Mouse (Mus musculus) midbrain, embryonic 13.5 days (tissue): ENCODE results near the gene Mrpl52. TPM values are rescaled to one million over a fixed set of nuclear protein-coding genes. Genes with fewer than 3 reads are reported as not detected.
A peak's percentile ranks its signal among the peaks of the same experiment; 100 is the strongest.

ENCODE experiments used
- ATAC-seq: fragments of 200-750 bp; cut with Nextera tagmentation; 2 replicates; pipeline ENCODE4 v1.8.0; 2017; ENCODE audit warnings: mild to moderate bottlenecking, moderate TSS enrichment, moderate library complexity
- H3K27ac ChIP-seq: fragments of 300-500 bp; sonication (generic); 2 replicates; pipeline ENCODE4 v1.5.1; 2015; ENCODE audit warnings: inconsistent platforms, mild to moderate bottlenecking, moderate library complexity
- H3K27me3 ChIP-seq: fragments of 300-500 bp; sonication (generic); 2 replicates; pipeline ENCODE4 v1.6.1; 2015; ENCODE audit warnings: mild to moderate bottlenecking, inconsistent platforms
- H3K36me3 ChIP-seq: fragments of 300-500 bp; sonication (generic); 2 replicates; pipeline ENCODE4 v1.6.1; 2015; ENCODE audit warnings: mild to moderate bottlenecking, inconsistent platforms
- H3K4me1 ChIP-seq: fragments of 300-500 bp; sonication (generic); replicated peaks from 2 replicates; pipeline ENCODE4 v1.6.1; 2015; ENCODE audit warnings: inconsistent platforms
- H3K4me2 ChIP-seq: fragments of 300-500 bp; sonication (generic); replicated peaks from 2 replicates; pipeline ENCODE4 v1.6.1; 2015; ENCODE audit warnings: moderate library complexity, mild to moderate bottlenecking, inconsistent platforms
- H3K4me3 ChIP-seq: fragments of 300-500 bp; sonication (generic); replicated peaks from 2 replicates; pipeline ENCODE4 v1.5.1; 2015; ENCODE audit warnings: mild to moderate bottlenecking, inconsistent platforms
- H3K9ac ChIP-seq: fragments of 300-500 bp; sonication (generic); replicated peaks from 2 replicates; pipeline ENCODE4 v1.6.1; 2015; ENCODE audit warnings: mild to moderate bottlenecking, inconsistent platforms
- H3K9me3 ChIP-seq: fragments of 300-500 bp; sonication (generic); 2 replicates; pipeline ENCODE4 v1.6.1; 2016; ENCODE audit warnings: mild to moderate bottlenecking, inconsistent platforms
- WGBS: fragments of 180-500 bp; shearing (Covaris S2); methylation state at CpG from one replicate; pipeline ENCODE4 v1.1.7; 2015; 5-methylcytosine and 5-hydroxymethylcytosine counted together
- polyA plus RNA-seq: library from polyadenylated mRNA; unstranded; fragments of >200 nt; fragmentation: Nextera tagmentation; extraction: Ambion mirVana; gene quantifications from 2 replicates; pipeline ENCODE4 v1.2.1, GENCODE M21; 2015

Gene Mrpl52
- polyA plus RNA-seq, 1 experiment from 2014 or later = 280 TPM

DNA sequence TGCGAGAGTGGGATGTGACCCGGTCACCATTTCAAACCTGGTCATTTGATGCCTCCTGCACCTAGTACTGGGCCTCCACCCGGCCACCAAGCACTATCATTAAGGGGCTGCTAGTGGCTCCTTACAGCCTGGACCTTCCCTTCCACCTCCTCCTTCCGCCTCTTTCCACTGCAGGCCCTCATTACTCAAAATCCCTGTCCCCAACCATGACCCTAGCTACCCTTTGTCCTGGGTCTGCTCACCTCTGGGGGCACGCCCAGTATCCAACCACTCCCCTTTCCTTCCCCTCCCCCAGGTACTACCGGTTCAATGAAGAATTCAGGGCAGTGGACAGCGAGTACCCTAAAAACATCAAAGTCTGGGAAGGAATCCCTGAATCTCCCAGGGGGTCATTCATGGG, 12.9 kb downstream of the Mrpl52 start:
- ATAC-seq = no peak
- H3K27me3 ChIP-seq = no peaks in the 10 kb centered on the region
- H3K27ac ChIP-seq = no peak overlapping the region
- no peaks in the 10 kb centered on the region for H3K9me3 ChIP-seq
- H3K4me2 ChIP-seq = no peak overlapping the region
- H3K9ac ChIP-seq = no peak overlapping the region
- H3K4me3 ChIP-seq = no peak overlapping the region
- peaks cover 5% of the 10 kb centered on the region; the same call in 1 of the 2 replicates for H3K4me1 ChIP-seq
- 53% methylated on average over 7 of the region's 7 CpGs for WGBS
- peaks cover 24% of the 10 kb centered on the region for H3K36me3 ChIP-seq

DNA sequence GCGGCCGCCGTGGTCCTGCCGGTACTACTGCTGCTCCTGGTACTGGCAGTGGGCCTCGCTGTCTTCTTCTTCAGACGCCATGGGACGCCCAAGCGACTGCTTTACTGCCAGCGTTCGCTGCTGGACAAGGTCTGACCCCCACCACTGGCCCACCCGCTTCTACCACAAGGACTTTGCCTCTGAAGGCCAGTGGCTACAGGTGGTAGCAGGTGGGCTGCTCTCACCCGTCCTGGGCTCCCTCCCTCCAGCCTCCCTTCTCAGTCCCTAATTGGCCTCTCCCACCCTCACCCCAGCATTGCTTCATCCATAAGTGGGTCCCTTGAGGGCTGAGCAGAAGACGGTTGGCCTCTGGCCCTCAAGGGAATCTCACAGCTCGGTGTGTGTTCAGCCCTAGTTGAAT, 13.8 kb downstream of the Mrpl52 start:
- no peaks in the 10 kb centered on the region for H3K4me1 ChIP-seq
- H3K9me3 ChIP-seq = no peaks in the 10 kb centered on the region
- peaks cover 24% of the 10 kb centered on the region for H3K36me3 ChIP-seq
- H3K9ac ChIP-seq = no peak overlapping the region
- no peak overlapping the region for H3K27ac ChIP-seq
- H3K4me2 ChIP-seq = no peak overlapping the region
- no peak for ATAC-seq
- 93% methylated on average over 14 of the region's 14 CpGs for WGBS
- H3K4me3 ChIP-seq = no peak overlapping the region
- no peaks in the 10 kb centered on the region for H3K27me3 ChIP-seq

GRCm38 (mm10) chr14:54441365-54441764, 14.7 kb downstream of the Mrpl52 start:
- H3K36me3 ChIP-seq = peaks cover 24% of the 10 kb centered on the region
- WGBS = 81% methylated on average over 4 of the region's 4 CpGs
- no peak for ATAC-seq

DNA sequence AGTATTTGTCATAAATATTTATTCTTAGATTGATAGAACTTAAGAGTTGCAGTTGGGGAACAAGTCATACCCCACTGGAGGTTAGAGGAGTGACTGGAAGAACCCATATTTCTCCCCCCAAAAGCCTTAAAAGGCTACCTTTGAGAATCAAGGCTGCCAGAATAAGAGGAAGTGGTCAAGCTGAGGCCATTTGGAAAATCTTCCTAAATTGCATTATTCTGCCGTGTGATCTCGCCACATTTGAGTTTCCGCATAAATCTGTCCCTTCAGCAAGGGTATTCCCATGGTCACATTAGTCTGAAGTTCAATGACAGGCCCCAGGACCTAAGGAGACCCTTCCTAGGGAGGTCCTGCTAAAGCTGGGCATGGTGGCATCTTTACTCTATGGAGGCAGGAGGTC, 15.8 kb downstream of the Mrpl52 start:
- Histone ChIP-seq H3K36me3 (peaks cover 24% of the 10 kb centered on the region), H3K4me1 (no peaks in the 10 kb centered on the region), H3K9ac (no peak overlapping the region), H3K4me3 (no peak overlapping the region), H3K27ac (no peak overlapping the region), H3K9me3 (no peaks in the 10 kb centered on the region), H3K4me2 (no peak overlapping the region), H3K27me3 (no peaks in the 10 kb centered on the region)
- 92% methylated on average over 3 of the region's 3 CpGs for WGBS
- no peak for ATAC-seq

More at GRCm38 (mm10) chr14:54441365-54441764, 14.7 kb downstream of the Mrpl52 start:
- no peaks in the 10 kb centered on the region for H3K4me1 ChIP-seq
- H3K9ac ChIP-seq = no peak overlapping the region
- H3K4me2 ChIP-seq = no peak overlapping the region
- H3K27ac ChIP-seq = no peak overlapping the region
- H3K9me3 ChIP-seq = no peaks in the 10 kb centered on the region
- H3K4me3 ChIP-seq = no peak overlapping the region
- no peaks in the 10 kb centered on the region for H3K27me3 ChIP-seq

DNA sequence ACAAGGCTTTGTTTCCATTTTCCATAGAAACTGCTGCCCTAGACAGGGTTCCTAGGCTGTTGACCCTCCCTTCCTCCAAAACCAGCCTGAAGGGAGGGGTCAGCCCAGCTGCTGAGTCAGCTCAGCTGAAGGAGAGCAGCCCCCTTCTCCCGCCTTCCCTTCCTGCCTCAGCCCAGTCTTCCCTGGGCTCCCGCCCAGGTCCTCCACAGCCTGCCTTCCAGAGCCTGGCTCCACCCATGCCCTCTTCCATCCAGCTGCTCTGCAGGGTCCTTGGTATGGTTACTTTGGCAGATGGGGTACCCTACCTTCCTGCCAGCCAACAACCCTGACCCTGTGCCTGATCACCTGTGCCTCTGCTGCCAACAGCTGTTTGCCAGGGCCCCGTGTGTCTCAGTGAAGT, 16.5 kb downstream of the Mrpl52 start:
- peaks cover 22% of the 10 kb centered on the region for H3K36me3 ChIP-seq
- no peak overlapping the region for H3K27ac ChIP-seq
- no peak overlapping the region for H3K4me2 ChIP-seq
- H3K27me3 ChIP-seq = no peaks in the 10 kb centered on the region
- no peak overlapping the region for H3K4me3 ChIP-seq
- WGBS = 34% methylated on average over 3 of the region's 3 CpGs
- H3K9me3 ChIP-seq = no peaks in the 10 kb centered on the region
- no peaks in the 10 kb centered on the region for H3K4me1 ChIP-seq
- ATAC-seq = peak; percentile 18; the same call in 1 of the 2 replicates
- H3K9ac ChIP-seq = no peak overlapping the region

DNA sequence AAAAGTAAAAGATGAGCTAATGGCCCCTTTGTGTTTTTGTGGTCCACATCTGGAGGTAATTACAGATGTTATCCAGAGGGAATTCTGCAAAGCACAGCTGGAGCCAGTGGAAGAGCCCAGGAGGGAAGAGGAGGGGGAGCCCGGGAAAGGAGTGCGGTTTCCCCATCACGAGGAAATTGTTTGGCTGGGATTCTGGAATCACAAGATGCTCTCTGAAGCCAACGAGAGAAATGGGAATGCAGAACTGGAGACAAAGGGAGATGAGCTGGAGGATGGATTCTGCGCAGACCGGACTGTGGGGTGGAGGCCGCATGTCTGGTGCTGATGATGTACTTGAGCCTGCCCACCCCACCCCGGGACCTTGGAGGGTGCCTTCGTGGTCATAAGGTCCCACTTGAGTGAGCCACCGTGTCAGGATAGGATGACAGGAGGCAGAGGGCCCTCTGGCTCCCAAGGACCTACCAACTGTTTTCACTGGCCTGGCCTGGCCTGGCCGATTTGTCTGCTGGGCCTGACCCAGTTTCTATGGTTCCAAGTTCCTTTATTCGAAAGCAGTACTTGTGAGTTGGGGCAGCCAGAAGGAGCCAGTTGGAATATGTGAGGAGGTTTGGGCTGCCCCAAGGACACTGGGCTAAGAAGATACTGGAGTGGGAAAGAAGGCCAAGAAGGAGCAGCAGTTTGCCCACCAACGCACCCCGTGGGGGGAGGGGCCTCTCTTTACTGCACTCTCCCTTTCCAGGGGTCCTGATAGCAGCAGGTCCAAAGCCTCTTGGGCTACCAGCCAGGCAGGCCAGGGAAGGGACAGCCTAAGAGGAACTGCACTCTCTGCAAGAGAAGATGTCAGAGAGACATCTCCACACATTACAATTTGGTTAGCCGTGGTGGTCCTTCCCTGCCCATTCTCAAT, 17.3 kb downstream of the Mrpl52 start:
- Histone ChIP-seq H3K9me3 (no peaks in the 10 kb centered on the region), H3K9ac (no peak overlapping the region), H3K27me3 (no peaks in the 10 kb centered on the region), H3K4me3 (no peak overlapping the region), H3K27ac (no peak overlapping the region), H3K4me1 (0 out of 2 replicates have a peak, but pooled peaks cover 3% of the 10 kb centered on the region), H3K4me2 (no peak overlapping the region), H3K36me3 (peaks cover 18% of the 10 kb centered on the region)
- ATAC-seq = no peak
- 69% methylated on average over 15 of the region's 15 CpGs for WGBS

- Histone ChIP-seq H3K27me3 (no peaks in the 10 kb centered on the region), H3K36me3 (peaks cover 4% of the 10 kb centered on the region; the same call in 1 of the 2 replicates), H3K9ac (no peak overlapping the region), H3K27ac (no peak overlapping the region), H3K4me1 (0 out of 2 replicates have a peak, but pooled peaks cover 5% of the 10 kb centered on the region), H3K9me3 (no peaks in the 10 kb centered on the region), H3K4me2 (no peak overlapping the region), H3K4me3 (no peak overlapping the region)
- ATAC-seq = no peak
- WGBS = 44% methylated on average over 3 of the region's 3 CpGs
These were observed 18.8 kb downstream of the Mrpl52 start for GRCm38 (mm10) chr14:54445476-54445875.

GRCm38 (mm10) chr14:54453566-54453965, 26.9 kb downstream of the Mrpl52 start:
- Histone ChIP-seq H3K4me2 (no peak overlapping the region), H3K27me3 (no peaks in the 10 kb centered on the region), H3K9me3 (no peaks in the 10 kb centered on the region), H3K4me1 (0 out of 2 replicates have a peak, but pooled peaks cover 5% of the 10 kb centered on the region), H3K36me3 (no peaks in the 10 kb centered on the region), H3K9ac (no peak overlapping the region), H3K27ac (no peak overlapping the region), H3K4me3 (no peak overlapping the region)
- WGBS = 85% methylated on average over 9 of the region's 9 CpGs
- ATAC-seq = no peak

GRCm38 (mm10) chr14:54454669-54455528, 28.2 kb downstream of the Mrpl52 start:
- no peak for ATAC-seq
- Histone ChIP-seq H3K27ac (no peak overlapping the region), H3K4me1 (no peaks in the 10 kb centered on the region), H3K4me2 (no peak overlapping the region), H3K9ac (no peak overlapping the region), H3K27me3 (no peaks in the 10 kb centered on the region), H3K4me3 (no peak overlapping the region), H3K36me3 (no peaks in the 10 kb centered on the region), H3K9me3 (no peaks in the 10 kb centered on the region)
- 88% methylated on average over 11 of the region's 11 CpGs for WGBS

- no peak for ATAC-seq
- 90% methylated on average over 14 of the region's 14 CpGs for WGBS
- H3K27ac ChIP-seq = no peak overlapping the region
These were observed 31.3 kb downstream of the Mrpl52 start for GRCm38 (mm10) chr14:54457907-54458569.

DNA sequence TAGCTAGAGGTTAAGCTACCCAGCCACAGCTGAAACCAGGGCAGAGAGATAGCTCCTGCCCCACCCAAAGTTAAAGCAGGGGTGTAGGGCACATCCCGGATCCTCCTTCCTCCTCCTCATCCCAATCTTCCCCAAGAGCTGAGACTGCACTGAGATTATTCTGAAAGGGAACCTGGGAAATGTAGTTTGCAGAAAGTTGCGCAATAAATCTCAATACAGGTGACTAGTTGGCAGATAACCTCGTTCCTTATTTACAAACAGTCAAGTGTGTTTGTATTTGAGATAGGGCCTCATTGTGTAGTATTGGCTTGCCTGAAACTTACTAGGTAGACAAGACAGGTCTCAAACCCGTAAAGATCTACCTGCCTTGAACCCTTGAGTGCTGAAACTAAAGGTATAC, 35.4 kb downstream of the Mrpl52 start:
- no peaks in the 10 kb centered on the region; the same call in 1 of the 2 replicates for H3K36me3 ChIP-seq
- ATAC-seq = no peak
- H3K27ac ChIP-seq = no peak overlapping the region
- no peak overlapping the region for H3K9ac ChIP-seq
- H3K27me3 ChIP-seq = no peaks in the 10 kb centered on the region
- 84% methylated on average over 4 of the region's 4 CpGs for WGBS
- no peaks in the 10 kb centered on the region for H3K9me3 ChIP-seq
- H3K4me1 ChIP-seq = peaks cover 12% of the 10 kb centered on the region
- no peak overlapping the region for H3K4me2 ChIP-seq
- H3K4me3 ChIP-seq = no peak overlapping the region

More at GRCm38 (mm10) chr14:54457907-54458569, 31.3 kb downstream of the Mrpl52 start:
- H3K4me2 ChIP-seq = no peak overlapping the region
- H3K9ac ChIP-seq = no peak overlapping the region
- H3K4me3 ChIP-seq = no peak overlapping the region
- no peaks in the 10 kb centered on the region for H3K36me3 ChIP-seq
- no peaks in the 10 kb centered on the region for H3K4me1 ChIP-seq
- no peaks in the 10 kb centered on the region for H3K9me3 ChIP-seq
- no peaks in the 10 kb centered on the region for H3K27me3 ChIP-seq
